Mouse (Mus musculus) monocyte, adult 2 months (primary cell): ENCODE results near the gene Tlr5.
A peak's percentile ranks its signal among the peaks of the same experiment; 100 is the strongest.

Experiments
- DNase-seq, 2 experiments: peaks; one replicate each; pipeline ENCODE4 v3.0.0; 2022; ENCODE audit warnings: low spot score in 2 of 2, low read depth in 1 of 2

Tlr5 gene

GRCm38 (mm10) chr1:182987801-182988200 is 33.2 kb downstream of the Tlr5 start:
- no peak for DNase-seq

DNA sequence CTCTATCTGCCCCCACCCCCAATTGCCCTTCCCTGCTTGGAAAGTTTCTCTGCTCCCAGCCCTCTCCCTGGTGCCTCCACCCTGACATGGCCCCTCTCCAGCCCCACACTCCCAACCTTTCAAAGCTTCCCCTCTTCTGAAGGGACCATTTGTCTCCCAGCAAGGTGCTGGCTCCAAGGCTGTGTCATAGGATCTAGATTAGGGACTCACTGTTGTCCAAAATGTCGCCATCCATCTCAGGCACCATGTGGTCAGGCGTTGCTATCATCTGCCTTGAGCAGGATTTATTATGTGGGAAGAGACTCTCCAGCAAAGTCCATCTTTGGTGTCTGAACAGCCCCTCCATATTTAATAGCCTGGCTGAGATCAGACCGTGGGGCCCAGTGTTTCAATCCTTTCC is 34.1 kb downstream of the Tlr5 start:
- no peak for DNase-seq

DNA sequence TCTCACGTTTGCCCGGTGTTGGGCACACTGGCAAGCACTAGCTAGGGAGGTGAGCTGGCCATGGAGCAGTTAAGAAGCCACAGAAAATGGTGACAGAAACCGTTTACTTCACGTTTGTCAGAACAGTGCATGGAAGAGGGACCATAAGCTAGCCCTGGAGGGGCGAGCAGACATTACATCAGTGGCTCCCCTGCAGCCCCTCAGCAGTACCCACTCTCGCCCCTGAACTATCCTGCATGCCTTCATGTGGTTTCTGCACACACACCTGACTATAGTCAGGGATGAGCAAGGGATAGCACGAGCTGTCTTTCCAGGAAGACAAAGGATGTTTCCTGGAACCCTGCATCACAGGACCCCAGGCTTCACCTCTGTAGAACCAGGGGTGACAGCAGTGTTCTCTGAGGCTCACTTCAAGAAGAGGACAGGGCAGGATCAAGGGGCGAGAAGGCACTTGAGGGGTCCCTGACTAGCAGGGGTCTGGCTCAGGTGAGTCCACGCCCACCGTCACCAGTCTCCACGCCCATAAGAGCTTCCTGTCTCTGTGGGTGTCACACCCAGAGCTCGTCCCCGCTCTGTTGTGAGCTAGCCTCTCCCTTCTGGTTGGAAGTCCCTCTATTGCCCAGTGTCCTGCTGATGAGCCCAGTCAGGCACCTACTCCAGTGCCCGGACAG is 35.6 kb downstream of the Tlr5 start:
- DNase-seq = no peak

GRCm38 (mm10) chr1:182991002-182991778 is 36.6 kb downstream of the Tlr5 start:
- DNase-seq = peak in 1 of 2 experiments; percentile 41
